Comparison of ENCODE assay signal across 25 mouse cellular contexts in genomic region chr2:164146556-164146955, GRCm38 (mm10). TPM values are rescaled to one million over a fixed set of nuclear protein-coding genes. Genes with fewer than 3 reads are reported as not detected.
"Had no signal": no experiment of that assay in that cellular context is flagged by ENCODE, and none has a peak within 500 bp of the region (broad histone marks: within the 10 kb centered on the region; RNA-seq: fewer than 3 reads in every experiment).

No protein-coding gene starts in this region.

- H3K27ac ChIP-seq: neural tube, embryonic 12.5 days; neural tube, embryonic 13.5 days; neural tube, embryonic 15.5 days; stomach, embryonic 15.5 days; stomach, postnatal 0 days had no signal

- H3K4me3 ChIP-seq: neural tube, embryonic 12.5 days; neural tube, embryonic 13.5 days; neural tube, embryonic 15.5 days; stomach, embryonic 15.5 days had no signal

- DNase-seq: retina, postnatal 1 day; right cerebral cortex, postnatal 14 days; right cerebral cortex, postnatal 25 days; right cerebral cortex, postnatal 4 days; spleen, adult 18-20 months; thymus, adult 18-20 months; thymus, adult 2 months; thymus, postnatal 14 days; thymus, postnatal 25 days; thymus, postnatal 36 days; thymus, postnatal 4 days had no signal

RNA-seq across cellular contexts. Expression of gene Kcns1, which starts 24.4 kb away (rescaled TPM):
- total RNA-seq: neutrophil, adult 5-6 weeks had no signal
- polyA plus RNA-seq: thymus, postnatal 0 days had no signal

RNA-seq across cellular contexts. Expression of gene Wfdc5, which starts 36.0 kb away (rescaled TPM):
- total RNA-seq: neutrophil, adult 5-6 weeks had no signal
- polyA plus RNA-seq: neural tube, embryonic 12.5 days; neural tube, embryonic 13.5 days; neural tube, embryonic 14.5 days; neural tube, embryonic 15.5 days; spleen, adult 2 months; stomach, embryonic 14.5 days; testis, adult 2 months; thymus, postnatal 0 days had no signal

RNA-seq across cellular contexts. Expression of gene Wfdc12, which starts 43.9 kb away (rescaled TPM):
- total RNA-seq: neutrophil, adult 5-6 weeks had no signal
- polyA plus RNA-seq: neural tube, embryonic 12.5 days; neural tube, embryonic 13.5 days; neural tube, embryonic 14.5 days; neural tube, embryonic 15.5 days; small intestine, adult 2 months; spleen, adult 2 months; stomach, embryonic 14.5 days; stomach, embryonic 15.5 days; stomach, embryonic 16.5 days had no signal

RNA-seq across cellular contexts. Expression of gene Wfdc15a, which starts 53.4 kb away (rescaled TPM):
- total RNA-seq: neutrophil, adult 5-6 weeks had no signal
- polyA plus RNA-seq: neural tube, embryonic 12.5 days; neural tube, embryonic 13.5 days; neural tube, embryonic 14.5 days; neural tube, embryonic 15.5 days; small intestine, adult 2 months; spleen, adult 2 months; stomach, embryonic 14.5 days; stomach, embryonic 15.5 days; stomach, embryonic 16.5 days; thymus, adult 2 months; thymus, postnatal 0 days; urinary bladder, adult 2 months had no signal
